Mouse (Mus musculus): Measurements from ENCODE around the gene Washc1.
"Not testable (repeated sequence)": the region's sequence is repeated elsewhere in the genome, so short reads cannot be mapped to it uniquely, and the experiment has no call there.

The Washc1 gene

GRCm38 (mm10) chr17:66112166-66112565 lies 821 bp downstream of the Washc1 start:
- no peak for DNase-seq (ENCODE audit: low read depth, low spot score)

GRCm38 (mm10) chr17:66118991-66119390 lies 7.6 kb downstream of the Washc1 start:
- DNase-seq (ENCODE audit: low read depth, low spot score), result no peak

GRCm38 (mm10) chr17:66120701-66121100 lies 9.4 kb downstream of the Washc1 start:
- DNase-seq (ENCODE audit: low read depth, low spot score), result no peak

DNA sequence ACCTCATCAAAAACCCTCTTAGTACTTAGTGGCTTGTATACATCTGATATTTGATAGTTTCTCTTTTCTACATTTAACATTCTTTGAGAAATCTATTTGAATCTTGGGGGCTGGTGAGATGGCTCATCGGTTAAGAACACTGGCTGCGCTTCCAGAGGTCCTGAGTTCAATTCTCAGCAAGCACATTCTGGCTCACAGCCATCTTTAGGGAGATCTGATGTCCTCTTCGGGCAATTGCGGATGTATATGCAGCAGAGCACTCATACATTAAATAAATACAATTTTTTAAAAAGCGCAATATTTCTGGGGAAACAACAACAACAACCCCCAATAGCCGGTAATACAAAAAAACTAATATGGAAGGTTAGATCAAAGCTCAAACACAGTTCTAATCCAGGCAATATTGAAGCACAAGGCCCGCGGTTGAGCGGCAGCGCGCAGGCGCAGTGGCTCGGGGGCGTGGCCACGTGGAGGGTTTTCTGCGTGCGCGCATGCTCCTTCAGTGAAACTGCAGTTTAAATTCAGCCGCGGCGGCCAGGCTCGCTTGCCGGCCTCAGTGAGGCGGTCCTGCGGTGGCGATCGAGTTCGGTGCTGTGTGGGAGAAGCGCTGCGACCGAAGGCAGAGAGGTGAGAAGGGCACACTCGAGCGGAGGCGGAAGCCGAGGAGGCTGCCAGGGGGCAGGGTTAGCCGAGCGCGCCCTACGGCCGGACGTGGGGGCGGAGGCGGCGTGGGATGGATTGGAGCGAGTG lies 11.9 kb downstream of the Washc1 start, which contains the start of gene Ddx11:
Gene Ddx11, plus strand, starts transcription at position 455 of the 750 bp plus-strand sequence.
- DNase-seq (ENCODE audit: low read depth, low spot score), result peak; percentile 71

DNA sequence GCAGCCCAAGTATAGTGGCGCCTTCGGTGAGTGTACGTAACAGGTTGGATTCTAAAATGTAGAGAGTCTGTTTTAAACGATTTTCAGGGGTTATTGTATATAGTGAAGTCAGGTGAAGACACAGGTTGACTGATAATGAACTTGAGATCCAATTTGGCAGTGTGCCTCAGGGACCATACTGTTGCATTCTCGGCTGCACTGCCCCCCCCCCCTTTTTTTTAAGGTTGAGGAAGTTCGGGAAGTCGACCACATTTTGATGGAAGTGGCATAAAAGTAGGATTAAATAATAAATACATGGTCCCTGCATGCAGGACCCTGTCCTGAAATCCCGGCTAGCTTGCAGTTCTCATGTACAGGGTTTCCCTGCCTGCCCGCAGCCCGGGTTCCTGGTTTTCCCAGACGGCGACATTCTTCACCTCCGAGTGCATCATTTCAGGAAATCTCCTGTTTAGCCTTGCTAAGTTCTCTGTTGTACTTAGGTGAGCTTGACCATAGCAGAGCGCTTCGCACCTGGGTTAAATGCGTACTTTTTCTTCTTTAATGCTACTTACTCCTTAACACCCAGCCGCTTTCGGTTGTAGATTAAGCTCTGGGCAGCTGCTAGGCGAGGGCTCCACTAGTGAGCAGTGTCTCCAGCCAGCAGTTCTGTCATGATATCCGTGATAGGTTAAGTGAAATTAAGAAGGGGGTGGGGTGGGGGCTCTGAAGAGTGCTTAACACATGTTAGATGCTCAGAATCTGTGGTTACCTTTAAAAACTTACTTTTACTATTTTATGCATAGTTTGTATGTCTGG lies 12.7 kb downstream of the Washc1 start:
- DNase-seq (ENCODE audit: low read depth, low spot score), result no peak

DNA sequence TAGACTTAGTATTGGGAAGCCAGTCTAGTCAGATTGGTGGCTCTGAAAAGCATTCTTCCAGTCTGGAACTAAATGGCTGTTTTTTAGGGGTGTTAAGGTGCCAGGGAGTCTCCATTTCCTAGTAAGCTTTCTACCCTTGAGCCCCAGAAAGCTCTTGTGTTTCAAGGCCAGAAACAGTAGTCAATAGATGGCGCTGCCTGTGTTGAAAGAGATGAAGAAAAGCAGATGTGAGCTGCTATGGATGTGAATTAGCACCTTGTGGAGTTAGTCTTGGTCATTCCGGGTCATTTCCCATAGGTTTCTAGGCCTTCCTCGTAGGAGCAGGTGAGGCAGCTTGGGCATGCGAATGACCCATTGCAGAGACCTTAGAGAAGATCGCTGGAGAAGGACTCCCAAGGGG lies 13.9 kb downstream of the Washc1 start:
- no peak for DNase-seq (ENCODE audit: low read depth, low spot score)

DNA sequence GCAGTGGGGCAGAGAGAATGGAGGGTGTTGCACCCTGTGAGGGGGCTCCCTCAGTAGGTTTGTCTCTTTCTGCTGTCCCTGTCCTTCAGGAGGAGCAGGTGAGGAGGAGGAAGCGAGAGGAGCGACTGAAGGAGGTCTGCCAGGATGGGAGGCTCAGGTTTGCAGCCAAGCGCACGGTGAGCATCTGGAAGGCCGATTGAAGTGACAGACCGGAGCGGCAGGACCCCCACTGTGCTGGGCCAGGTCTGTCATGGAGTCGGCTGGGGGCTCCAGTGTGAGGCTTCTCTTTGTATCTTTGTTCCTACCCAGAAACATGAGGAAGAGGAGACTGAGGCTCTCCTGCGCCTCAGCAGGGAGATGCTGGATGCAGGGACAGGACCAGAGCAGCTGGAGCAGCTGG lies 19.0 kb downstream of the Washc1 start:
- DNase-seq (ENCODE audit: low read depth, low spot score), result no peak

DNA sequence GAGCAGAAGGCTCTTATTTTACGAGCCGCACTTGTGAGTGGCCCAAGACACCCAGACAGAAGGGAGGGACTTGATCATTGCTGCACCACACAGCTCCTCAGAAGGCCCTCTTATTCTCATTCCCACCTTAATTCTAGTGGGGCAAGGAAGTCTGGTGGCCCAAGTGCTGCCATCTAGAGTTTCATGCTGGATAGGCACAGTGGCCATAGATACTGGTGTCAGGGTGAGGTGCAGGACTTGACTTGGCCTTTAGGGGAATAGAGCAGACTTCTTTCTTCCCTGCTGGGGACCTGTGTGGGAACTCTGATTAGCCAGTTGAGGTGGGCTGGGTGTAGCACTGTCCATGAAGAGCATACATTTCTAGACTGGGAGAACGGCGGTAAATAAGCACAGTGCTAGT lies 19.9 kb downstream of the Washc1 start:
- no peak for DNase-seq (ENCODE audit: low read depth, low spot score)

DNA sequence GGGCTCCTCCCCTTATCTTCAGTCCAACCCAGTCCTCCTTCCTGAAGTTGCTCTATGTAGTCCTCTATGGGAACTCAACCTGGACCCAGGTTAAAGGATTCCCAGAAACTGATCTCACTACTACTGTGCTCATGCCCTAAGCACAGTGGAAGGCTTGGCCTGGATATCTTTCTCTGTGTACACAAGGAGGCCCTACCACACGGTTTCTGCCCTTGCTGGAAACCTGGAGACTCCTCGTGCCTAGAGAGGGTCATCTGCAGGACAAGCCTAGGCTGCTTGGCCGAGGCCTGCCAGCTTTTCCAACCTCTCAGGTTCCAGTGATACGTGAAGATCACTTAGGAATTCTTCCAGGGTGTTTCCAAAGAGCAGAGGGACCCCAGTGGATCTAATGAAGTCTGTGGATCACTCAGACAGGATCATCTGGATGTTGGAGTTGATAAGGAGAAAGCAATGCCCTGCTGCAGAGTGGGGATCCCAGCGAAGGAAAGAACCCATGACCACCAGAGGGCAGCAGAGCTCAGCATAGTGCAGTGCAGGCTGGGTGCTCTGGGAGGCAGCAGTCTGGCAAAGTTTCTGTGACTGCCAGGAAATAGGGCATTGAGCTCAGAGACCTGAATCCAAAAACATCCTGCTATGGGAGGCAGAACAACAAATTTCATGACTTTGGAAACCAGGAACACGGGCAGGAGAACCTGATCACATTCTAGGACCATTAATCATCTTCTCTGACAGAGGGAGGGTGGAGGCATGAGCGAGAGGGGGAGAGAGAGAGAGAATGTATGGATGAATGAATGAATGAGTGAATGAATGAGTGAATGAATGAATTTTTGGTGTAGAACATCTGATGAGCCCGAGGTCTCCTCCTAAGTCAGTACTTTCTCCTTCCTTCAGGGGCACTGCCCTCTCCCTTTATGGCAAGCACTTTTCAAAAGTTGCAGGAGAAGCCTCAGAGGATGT lies 41.6 kb downstream of the Washc1 start:
- not testable (repeated sequence) for DNase-seq (ENCODE audit: low read depth, low spot score)

DNA sequence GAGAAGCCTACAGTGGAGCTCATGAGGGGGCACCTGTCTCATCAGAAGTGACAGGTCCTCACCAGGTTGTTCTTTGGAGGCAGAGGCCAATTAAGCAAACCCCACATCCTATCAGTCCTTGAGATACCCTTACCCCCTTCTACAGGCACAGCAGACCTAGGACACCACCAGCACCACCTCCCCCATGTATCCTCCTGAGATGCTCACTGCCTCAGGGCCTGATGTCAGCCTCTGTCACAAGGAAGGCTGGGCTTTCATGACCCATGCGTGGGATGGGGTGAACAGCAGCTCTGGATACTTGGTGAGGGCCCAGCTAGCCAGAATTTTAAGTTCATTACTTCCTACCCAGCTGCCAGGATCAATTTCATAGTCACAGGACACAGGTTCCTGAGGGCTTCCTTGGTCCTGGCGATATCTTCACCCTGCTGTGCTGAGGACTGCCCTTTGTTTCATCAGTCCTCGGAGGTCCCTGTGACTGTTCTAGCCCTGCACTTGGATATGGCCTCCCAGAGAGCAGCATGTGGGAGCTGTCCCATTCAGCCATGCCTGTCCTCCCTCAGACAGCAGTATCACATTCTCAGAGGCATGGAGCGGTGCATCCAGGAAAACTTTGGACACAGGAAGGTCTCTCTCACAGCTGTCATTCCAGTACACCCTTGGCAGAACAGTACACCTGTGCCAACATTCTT lies 42.5 kb downstream of the Washc1 start:
- not testable (repeated sequence) for DNase-seq (ENCODE audit: low read depth, low spot score)

GRCm38 (mm10) chr17:66154876-66155275 lies 43.5 kb downstream of the Washc1 start:
- no peak for DNase-seq (ENCODE audit: low read depth, low spot score)

DNA sequence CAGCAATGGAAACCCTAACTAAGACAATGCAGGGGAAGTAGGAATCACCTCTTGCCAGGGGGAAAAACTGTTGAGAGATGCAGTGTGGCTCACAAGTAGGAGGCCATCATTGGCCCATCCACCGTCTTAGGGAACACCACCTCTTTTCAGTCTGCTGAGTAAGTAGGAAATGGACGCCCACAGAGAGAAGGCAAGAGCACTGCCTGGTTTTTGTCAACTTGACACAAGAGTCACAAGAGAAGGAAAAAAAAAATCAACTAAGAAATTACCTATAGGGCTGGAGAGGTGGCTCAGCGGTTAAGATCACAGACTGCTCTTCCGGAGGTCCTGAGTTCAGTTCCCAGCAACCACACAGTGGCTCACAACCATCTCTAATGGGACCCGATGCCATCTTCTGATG lies 46.9 kb downstream of the Washc1 start:
- DNase-seq (ENCODE audit: low read depth, low spot score), result no peak

GRCm38 (mm10) chr17:66167141-66167540 lies 55.8 kb downstream of the Washc1 start:
- not testable (repeated sequence) for DNase-seq (ENCODE audit: low read depth, low spot score)

All from retina, adult 2 months (tissue).